Mouse (Mus musculus): ENCODE results near the gene Ppip5k2.

- no peak for TF ChIP-seq CTCF (IDR thresholded peaks at IDR 0.05)
- TF ChIP-seq EP300 (IDR thresholded peaks at IDR 0.05), result no peak
These were observed 15.8 kb downstream of the Ppip5k2 start for GRCm38 (mm10) chr1:97754392-97754791.

Measured in lung, postnatal 0 days (tissue).